Mouse (Mus musculus) liver, embryonic 14.5 days (tissue): Measurements from ENCODE around the gene Adipor2. TPM values are rescaled to one million over a fixed set of nuclear protein-coding genes. Genes with fewer than 3 reads are reported as not detected.

Experiments
- ATAC-seq: fragments of 200-750 bp; cut with Nextera tagmentation; 2 replicates; pipeline ENCODE4 v1.8.0; 2017; ENCODE audit warnings: moderate number of reproducible peaks, mild to moderate bottlenecking, moderate library complexity; ENCODE audit not compliant: insufficient read depth
- DNase-seq, 3 experiments: peaks; one replicate each; pipeline ENCODE4 v3.0.0-alpha.2; 2012 to 2013; ENCODE audit warnings: low read depth in 3 of 3, low spot score in 3 of 3
- H3K27ac ChIP-seq: fragments of 300-500 bp; sonication (generic); 2 replicates; pipeline ENCODE4 v1.5.1; 2014; ENCODE audit warnings: moderate library complexity, mild to moderate bottlenecking, control low read depth, inconsistent platforms
- H3K27me3 ChIP-seq: fragments of 300-500 bp; sonication (generic); 2 replicates; pipeline ENCODE4 v1.6.1; 2014; ENCODE audit warnings: mild to moderate bottlenecking, low read length, moderate library complexity; ENCODE audit not compliant: control insufficient read depth, insufficient read depth
- H3K36me3 ChIP-seq: fragments of 300-500 bp; sonication (generic); replicated peaks from 2 replicates; pipeline ENCODE4 v1.6.1; 2014; ENCODE audit warnings: low read depth; ENCODE audit not compliant: control insufficient read depth, insufficient read depth
- H3K4me1 ChIP-seq, 2 experiments: fragments of 200-500 bp in 1 of 2; fragments of 300-500 bp in 1 of 2; sonication (generic) in 1 of 2; replicated peaks; 2 replicates each; pipeline ENCODE4 v1.6.1; 2012 to 2014; ENCODE audit warnings: antibody characterized with exemption in 1 of 2, inconsistent platforms in 1 of 2, low read length in 1 of 2; ENCODE audit not compliant: control insufficient read depth in 2 of 2, insufficient read depth in 2 of 2
- H3K4me2 ChIP-seq: fragments of 300-500 bp; sonication (generic); 2 replicates; pipeline ENCODE4 v1.6.1; 2014; ENCODE audit warnings: low read depth, mild to moderate bottlenecking, control low read depth, moderate library complexity
- H3K4me3 ChIP-seq, 2 experiments: fragments of 200-500 bp in 1 of 2; fragments of 300-500 bp in 1 of 2; sonication (generic) in 1 of 2; 2 replicates each; pipeline ENCODE4 v1.5.1; 2012 to 2014; ENCODE audit warnings: low read depth in 2 of 2, low read length in 2 of 2, mild to moderate bottlenecking in 2 of 2, control low read depth in 1 of 2, inconsistent platforms in 1 of 2, moderate library complexity in 1 of 2; ENCODE audit not compliant: insufficient read depth in 1 of 2
- H3K9ac ChIP-seq: fragments of 300-500 bp; sonication (generic); replicated peaks from 2 replicates; pipeline ENCODE4 v1.6.1; 2014; ENCODE audit warnings: mild to moderate bottlenecking, control low read depth, moderate library complexity
- H3K9me3 ChIP-seq: fragments of 300-500 bp; sonication (generic); 2 replicates; pipeline ENCODE4 v1.6.1; 2016; ENCODE audit warnings: low read length, mixed read lengths; ENCODE audit not compliant: control insufficient read depth
- CTCF ChIP-seq: IDR thresholded peaks from 2 replicates; pipeline ENCODE4 v1.5.1; 2016; ENCODE audit warnings: antibody characterized with exemption, low read depth, control low read depth
- EP300 ChIP-seq: IDR thresholded peaks from 2 replicates; pipeline ENCODE4 v1.6.1; 2016; ENCODE audit warnings: antibody characterized with exemption, low read depth
- WGBS: fragments of 180-500 bp; shearing (Covaris S2); extraction: QIAGEN DNeasy Blood & Tissue Kit; methylation state at CpG from one replicate; pipeline ENCODE4 v1.1.7; 2014; ENCODE audit not compliant: insufficient replicate concordance; 5-methylcytosine and 5-hydroxymethylcytosine counted together
- polyA plus RNA-seq, 2 experiments: library from polyadenylated mRNA; depleted of rRNA in 1 of 2; stranded (reverse) in 1 of 2; unstranded in 1 of 2; fragments of >200 nt; fragmentation: Nextera tagmentation in 1 of 2; extraction: Ambion mirVana in 1 of 2; gene quantifications; 2 replicates each; pipeline versions ENCODE4 v1.2.1 to v1.2.3; 2012 to 2014

The Adipor2 gene
- polyA plus RNA-seq, 2 experiments = 17.7 to 18.4 TPM

GRCm38 (mm10) chr6:119347813-119348212 is 69.7 kb downstream of the Adipor2 start:
- Histone ChIP-seq H3K27ac (no peak overlapping the region), H3K27me3 (no peaks in the 10 kb centered on the region), H3K4me3 (no peak overlapping the region), H3K9ac (no peak overlapping the region), H3K9me3 (no peaks in the 10 kb centered on the region), H3K36me3 (no peaks in the 10 kb centered on the region), H3K4me2 (no peak overlapping the region), H3K4me1 (no peaks in the 10 kb centered on the region)
- DNase-seq (no peak), ATAC-seq (no peak)
- WGBS = 58% methylated on average over 5 of the region's 5 CpGs
- no peak for TF ChIP-seq CTCF
- no peak for TF ChIP-seq EP300

GRCm38 (mm10) chr6:119346257-119346656 is 71.2 kb downstream of the Adipor2 start:
- Histone ChIP-seq H3K4me1 (no peaks in the 10 kb centered on the region), H3K9me3 (no peaks in the 10 kb centered on the region), H3K4me3 (no peak overlapping the region), H3K9ac (no peak overlapping the region), H3K4me2 (no peak overlapping the region), H3K36me3 (no peaks in the 10 kb centered on the region), H3K27ac (no peak overlapping the region), H3K27me3 (no peaks in the 10 kb centered on the region)
- WGBS = 33% methylated on average over 10 of the region's 10 CpGs
- DNase-seq = no peak
- TF ChIP-seq CTCF (no peak), EP300 (no peak)
- ATAC-seq = no peak

- H3K9ac ChIP-seq = no peak overlapping the region
- no peak for DNase-seq
- TF ChIP-seq EP300 (no peak), CTCF (no peak)
- H3K4me1 ChIP-seq = no peaks in the 10 kb centered on the region
- H3K9me3 ChIP-seq = no peaks in the 10 kb centered on the region
- H3K27ac ChIP-seq = no peak overlapping the region
- H3K4me2 ChIP-seq = no peak overlapping the region
- no peaks in the 10 kb centered on the region for H3K36me3 ChIP-seq
- H3K27me3 ChIP-seq = no peaks in the 10 kb centered on the region
- H3K4me3 ChIP-seq = no peak overlapping the region
- ATAC-seq = no peak
These were observed 76.1 kb downstream of the Adipor2 start for GRCm38 (mm10) chr6:119341409-119341808.

GRCm38 (mm10) chr6:119338121-119338912 is 79.2 kb downstream of the Adipor2 start:
- Histone ChIP-seq H3K9me3 (no peaks in the 10 kb centered on the region), H3K4me1 (no peaks in the 10 kb centered on the region), H3K27ac (no peak overlapping the region), H3K36me3 (no peaks in the 10 kb centered on the region), H3K27me3 (no peaks in the 10 kb centered on the region), H3K4me3 (no peak overlapping the region), H3K9ac (no peak overlapping the region), H3K4me2 (no peak overlapping the region)
- ATAC-seq = no peak
- TF ChIP-seq CTCF (no peak), EP300 (no peak)
- WGBS = 35% methylated on average over 11 of the region's 11 CpGs
- DNase-seq = no peak

GRCm38 (mm10) chr6:119337287-119337686 is 80.2 kb downstream of the Adipor2 start:
- Histone ChIP-seq H3K9me3 (no peaks in the 10 kb centered on the region), H3K36me3 (no peaks in the 10 kb centered on the region), H3K4me1 (no peaks in the 10 kb centered on the region), H3K4me3 (no peak overlapping the region), H3K27me3 (no peaks in the 10 kb centered on the region), H3K27ac (no peak overlapping the region), H3K9ac (no peak overlapping the region), H3K4me2 (no peak overlapping the region)
- TF ChIP-seq CTCF (no peak), EP300 (no peak)
- 57% methylated on average over 3 of the region's 3 CpGs for WGBS
- no peak for DNase-seq
- no peak for ATAC-seq
